Mouse (Mus musculus): ENCODE results near the gene Lhx1. TPM values are rescaled to one million over a fixed set of nuclear protein-coding genes. Genes with fewer than 3 reads are reported as not detected.

Gene Lhx1
- total and polyA plus RNA-seq, 3 experiments = not detected

DNA sequence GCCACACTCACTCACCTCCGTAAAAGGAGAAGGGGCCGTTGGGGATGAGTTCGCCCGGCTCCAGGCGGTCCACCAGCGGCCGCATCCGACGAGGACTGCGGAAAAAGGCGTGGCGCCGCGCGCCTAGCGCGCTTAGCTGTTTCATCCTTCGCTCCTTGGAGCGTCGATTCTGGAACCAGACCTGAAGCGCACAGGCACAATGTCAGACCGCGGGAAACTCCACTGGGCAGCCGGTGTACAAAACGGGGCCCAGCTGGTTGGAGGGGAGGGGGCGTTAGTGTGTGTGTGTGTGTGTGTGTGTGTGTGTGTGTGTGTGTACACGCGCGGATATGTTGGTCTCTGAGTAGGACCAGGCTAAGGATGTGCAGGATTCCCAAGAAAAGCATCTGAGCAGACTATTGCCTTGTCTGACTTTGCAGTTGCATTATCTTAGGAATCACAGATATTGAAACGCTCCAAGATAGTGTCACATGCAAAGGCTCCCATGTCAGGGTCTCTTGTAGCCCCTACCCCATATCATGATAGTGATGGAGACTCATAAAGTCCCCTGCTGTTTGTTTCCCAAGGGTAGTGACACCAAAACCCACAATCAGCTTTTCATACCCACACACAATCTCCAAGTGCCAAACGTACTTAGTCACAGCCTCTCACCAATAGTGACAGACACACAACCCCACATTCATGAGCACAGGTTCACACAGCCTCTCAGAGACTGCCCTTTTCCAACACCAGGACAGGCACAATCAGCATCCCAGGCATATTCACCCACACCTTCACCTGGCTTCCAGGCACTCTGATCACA, 4.9 kb downstream of the Lhx1 start:
- no peak overlapping the region for H3K4me3 ChIP-seq
- H3K27me3 ChIP-seq (ENCODE audit: control insufficient read depth, insufficient read depth, low read length) = peaks cover 42% of the 10 kb centered on the region
- no peak overlapping the region for H3K27ac ChIP-seq
- TF ChIP-seq POLR2A (IDR thresholded peaks at IDR 0.05; ENCODE audit: insufficient read depth, low read depth, low read length) (no peak), EP300 (IDR thresholded peaks at IDR 0.05; ENCODE audit: insufficient read depth, low read depth, low read length) (no peak), CTCF (IDR thresholded peaks at IDR 0.05) (no peak)
- no peak overlapping the region for H3K9ac ChIP-seq (ENCODE audit: low read depth, low read length)
- H3K4me1 ChIP-seq (ENCODE audit: control insufficient read depth, insufficient read depth, low read length) = no peaks in the 10 kb centered on the region; the same call in 1 of the 2 replicates
- H3K79me2 ChIP-seq (replicated peaks; ENCODE audit: control insufficient read depth, insufficient read depth, low read length) = no peaks in the 10 kb centered on the region
- intact Hi-C loops (cut with DNase I) = no loop called here
- no peak for DNase-seq
- 9% methylated on average over 31 of the region's 31 CpGs for WGBS
- no peaks in the 10 kb centered on the region for H3K36me3 ChIP-seq (ENCODE audit: control insufficient read depth, insufficient read depth, low read length)

DNA sequence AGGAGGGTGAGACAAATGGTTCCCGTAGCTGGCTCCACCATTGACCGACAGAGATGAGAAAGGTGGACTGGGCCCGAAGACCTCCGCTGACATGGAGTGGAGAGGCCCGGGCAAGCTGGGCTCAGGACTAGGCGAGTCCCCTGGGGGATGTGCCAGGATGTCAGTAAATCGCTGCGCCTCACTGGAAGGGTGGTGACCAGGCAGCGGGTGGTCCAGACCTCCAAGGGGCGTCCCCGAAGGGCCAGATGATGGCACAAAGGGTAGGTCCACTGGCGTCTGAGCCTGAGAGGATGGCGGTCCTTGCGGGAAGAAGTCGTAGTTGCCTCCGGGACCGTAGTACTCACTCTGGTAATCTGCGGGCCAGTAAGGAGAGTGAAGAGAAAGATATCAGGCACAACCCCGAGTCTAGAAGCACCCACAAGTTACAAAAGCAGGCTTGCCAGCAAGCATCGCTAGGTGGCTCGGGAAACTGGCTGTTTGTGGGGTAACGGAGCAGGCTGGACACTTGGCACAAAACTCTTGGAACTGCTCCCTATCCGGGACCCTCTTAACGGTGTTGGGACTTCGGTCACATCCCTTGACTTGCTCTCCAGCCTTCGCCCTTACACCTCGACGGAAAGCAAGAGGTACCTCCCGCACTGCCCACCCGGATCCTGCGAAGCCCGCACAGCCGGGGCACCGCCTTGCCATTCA, 5.6 kb downstream of the Lhx1 start:
- no peaks in the 10 kb centered on the region for H3K79me2 ChIP-seq (replicated peaks; ENCODE audit: control insufficient read depth, insufficient read depth, low read length)
- intact Hi-C loops (cut with DNase I) = no loop called here
- peaks cover 37% of the 10 kb centered on the region for H3K27me3 ChIP-seq (ENCODE audit: control insufficient read depth, insufficient read depth, low read length)
- no peaks in the 10 kb centered on the region for H3K36me3 ChIP-seq (ENCODE audit: control insufficient read depth, insufficient read depth, low read length)
- WGBS = 27% methylated on average over 34 of the region's 34 CpGs
- H3K27ac ChIP-seq = no peak overlapping the region
- no peaks in the 10 kb centered on the region; the same call in 1 of the 2 replicates for H3K4me1 ChIP-seq (ENCODE audit: control insufficient read depth, insufficient read depth, low read length)
- no peak for DNase-seq
- no peak overlapping the region for H3K4me3 ChIP-seq
- H3K9ac ChIP-seq (ENCODE audit: low read depth, low read length) = no peak overlapping the region
- no peak for TF ChIP-seq POLR2A (IDR thresholded peaks at IDR 0.05; ENCODE audit: insufficient read depth, low read depth, low read length)
- TF ChIP-seq CTCF (IDR thresholded peaks at IDR 0.05) = no peak
- TF ChIP-seq EP300 (IDR thresholded peaks at IDR 0.05; ENCODE audit: insufficient read depth, low read depth, low read length) = no peak

DNA sequence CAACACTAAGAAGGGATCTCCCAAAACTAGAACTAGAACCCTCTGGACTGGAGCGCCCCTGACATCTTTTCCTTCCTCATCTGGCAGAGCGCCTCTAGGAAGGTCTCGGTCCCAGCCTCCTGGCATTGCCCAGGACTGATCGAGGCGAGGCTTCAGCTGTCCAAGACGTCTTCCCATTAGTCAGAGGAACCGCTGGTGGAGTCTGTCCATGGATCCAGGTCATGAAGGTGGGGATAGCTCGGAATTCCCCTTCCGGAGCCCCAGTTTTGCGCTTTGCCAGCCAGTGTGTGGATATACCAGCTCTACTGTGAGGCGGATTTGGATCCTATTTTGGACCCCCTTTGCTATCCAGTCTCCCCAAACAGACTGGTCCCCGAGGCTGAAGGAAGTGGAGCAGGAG, 6.3 kb downstream of the Lhx1 start:
- Histone ChIP-seq H3K79me2 (replicated peaks; ENCODE audit: control insufficient read depth, insufficient read depth, low read length) (no peaks in the 10 kb centered on the region), H3K4me3 (no peak overlapping the region), H3K4me1 (ENCODE audit: control insufficient read depth, insufficient read depth, low read length) (no peaks in the 10 kb centered on the region; the same call in 1 of the 2 replicates), H3K9ac (ENCODE audit: low read depth, low read length) (no peak overlapping the region), H3K27ac (no peak overlapping the region), H3K27me3 (ENCODE audit: control insufficient read depth, insufficient read depth, low read length) (peaks cover 33% of the 10 kb centered on the region), H3K36me3 (ENCODE audit: control insufficient read depth, insufficient read depth, low read length) (no peaks in the 10 kb centered on the region)
- 64% methylated on average over 12 of the region's 12 CpGs for WGBS
- TF ChIP-seq EP300 (IDR thresholded peaks at IDR 0.05; ENCODE audit: insufficient read depth, low read depth, low read length) = no peak
- no peak for TF ChIP-seq CTCF (IDR thresholded peaks at IDR 0.05)
- no peak for TF ChIP-seq POLR2A (IDR thresholded peaks at IDR 0.05; ENCODE audit: insufficient read depth, low read depth, low read length)
- DNase-seq = no peak
- intact Hi-C loops (cut with DNase I) = no loop called here

DNA sequence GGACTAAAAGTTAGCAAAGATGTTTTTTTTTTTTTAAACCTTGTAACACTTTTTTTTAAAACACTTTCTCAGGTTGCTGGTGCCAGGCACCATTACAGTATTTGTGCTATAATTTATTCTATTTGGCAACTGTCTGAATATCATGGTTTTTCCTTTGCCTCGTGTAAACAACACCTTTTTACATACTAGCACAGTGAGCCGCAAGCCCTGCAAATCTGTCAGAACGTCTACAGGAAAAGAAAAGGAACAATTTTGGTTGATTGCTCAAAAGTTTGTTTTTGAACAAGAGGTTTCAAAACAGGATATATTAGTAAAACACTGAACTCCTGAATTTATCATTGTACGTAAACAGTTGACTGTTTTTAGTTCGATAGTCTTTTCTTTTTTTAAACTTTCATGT, 7.1 kb downstream of the Lhx1 start:
- intact Hi-C loops (cut with DNase I) = no loop called here
- H3K4me3 ChIP-seq = no peak overlapping the region
- no peaks in the 10 kb centered on the region for H3K36me3 ChIP-seq (ENCODE audit: control insufficient read depth, insufficient read depth, low read length)
- WGBS = 68% methylated on average over 5 of the region's 5 CpGs
- no peak overlapping the region for H3K27ac ChIP-seq
- TF ChIP-seq EP300 (IDR thresholded peaks at IDR 0.05; ENCODE audit: insufficient read depth, low read depth, low read length) = no peak
- no peak for TF ChIP-seq CTCF (IDR thresholded peaks at IDR 0.05)
- TF ChIP-seq POLR2A (IDR thresholded peaks at IDR 0.05; ENCODE audit: insufficient read depth, low read depth, low read length) = no peak
- no peaks in the 10 kb centered on the region for H3K79me2 ChIP-seq (replicated peaks; ENCODE audit: control insufficient read depth, insufficient read depth, low read length)
- H3K4me1 ChIP-seq (ENCODE audit: control insufficient read depth, insufficient read depth, low read length) = no peaks in the 10 kb centered on the region
- peaks cover 27% of the 10 kb centered on the region for H3K27me3 ChIP-seq (ENCODE audit: control insufficient read depth, insufficient read depth, low read length)
- DNase-seq = no peak
- H3K9ac ChIP-seq (ENCODE audit: low read depth, low read length) = no peak overlapping the region

DNA sequence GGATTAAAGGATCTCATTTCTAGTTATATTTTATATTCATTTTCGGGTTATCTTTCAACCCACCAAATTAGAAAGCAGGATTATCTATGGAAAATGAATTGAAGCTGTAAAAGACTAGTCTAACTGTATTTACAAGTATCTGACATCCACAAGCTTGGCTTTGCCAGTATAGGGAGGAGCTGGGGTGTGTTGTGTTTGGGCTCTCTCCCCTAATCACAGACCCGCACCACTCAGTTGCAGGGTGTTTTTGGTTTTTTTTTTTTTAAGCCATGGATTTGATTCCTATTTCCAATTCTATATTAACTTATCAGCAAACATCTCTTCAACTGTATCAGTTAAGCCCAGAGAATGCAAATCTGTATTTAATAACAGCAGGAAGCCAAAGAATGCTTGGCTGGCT, 7.9 kb downstream of the Lhx1 start:
- Histone ChIP-seq H3K36me3 (ENCODE audit: control insufficient read depth, insufficient read depth, low read length) (no peaks in the 10 kb centered on the region), H3K4me3 (no peak overlapping the region), H3K27me3 (ENCODE audit: control insufficient read depth, insufficient read depth, low read length) (peaks cover 23% of the 10 kb centered on the region), H3K9ac (ENCODE audit: low read depth, low read length) (no peak overlapping the region), H3K79me2 (replicated peaks; ENCODE audit: control insufficient read depth, insufficient read depth, low read length) (no peaks in the 10 kb centered on the region), H3K27ac (no peak overlapping the region), H3K4me1 (ENCODE audit: control insufficient read depth, insufficient read depth, low read length) (0 out of 2 replicates have a peak, but pooled peaks cover 1% of the 10 kb centered on the region)
- intact Hi-C loops (cut with DNase I) = no loop called here
- 57% methylated on average over 2 of the region's 2 CpGs for WGBS
- TF ChIP-seq CTCF (IDR thresholded peaks at IDR 0.05) (no peak), POLR2A (IDR thresholded peaks at IDR 0.05; ENCODE audit: insufficient read depth, low read depth, low read length) (no peak), EP300 (IDR thresholded peaks at IDR 0.05; ENCODE audit: insufficient read depth, low read depth, low read length) (no peak)
- no peak for DNase-seq

All from heart, adult 2 months (tissue).